Mouse (Mus musculus): Measurements from ENCODE around the gene Vrtn.
A peak's percentile ranks its signal among the peaks of the same experiment; 100 is the strongest.

GRCm38 (mm10) chr12:84605860-84606259, 35.0 kb upstream of the Vrtn start:
- TF ChIP-seq CTCF (IDR thresholded peaks at IDR 0.05; ENCODE audit: low read depth) (peak; percentile 30), EP300 (IDR thresholded peaks at IDR 0.05; ENCODE audit: low read depth) (no peak)

All from heart, postnatal 0 days (tissue).